Mouse (Mus musculus) liver, embryonic 14 days (tissue): Measurements from ENCODE around the gene Tmem168. TPM values are rescaled to one million over a fixed set of nuclear protein-coding genes. Genes with fewer than 3 reads are reported as not detected.

Experiments used
- polyA plus RNA-seq: library from polyadenylated mRNA; depleted of rRNA; stranded (reverse); fragments of >200 nt; gene quantifications from 2 replicates; pipeline ENCODE4 v1.2.3, GENCODE M21; 2012; rRNA removed

Gene Tmem168
- polyA plus RNA-seq = 5.6 and 6.4 TPM in 2 replicates

GRCm38 (mm10) chr6:13607621-13608493 is at the start of gene Tmem168:
Gene Tmem168 (minus strand): TSS chr6:13608100.

Other genes with a start within 250 kb of the Tmem168 start
- 2.5 and 2.7 TPM in 2 replicates for gene Bmt2, start 69.9 kb upstream of the Tmem168 start, polyA plus RNA-seq
- gene Gpr85, start 231.8 kb upstream of the Tmem168 start, polyA plus RNA-seq = 0.12 and 0.14 TPM in 2 replicates